Comparison of ENCODE assay signal across 11 mouse cellular contexts in the genomic region with DNA sequence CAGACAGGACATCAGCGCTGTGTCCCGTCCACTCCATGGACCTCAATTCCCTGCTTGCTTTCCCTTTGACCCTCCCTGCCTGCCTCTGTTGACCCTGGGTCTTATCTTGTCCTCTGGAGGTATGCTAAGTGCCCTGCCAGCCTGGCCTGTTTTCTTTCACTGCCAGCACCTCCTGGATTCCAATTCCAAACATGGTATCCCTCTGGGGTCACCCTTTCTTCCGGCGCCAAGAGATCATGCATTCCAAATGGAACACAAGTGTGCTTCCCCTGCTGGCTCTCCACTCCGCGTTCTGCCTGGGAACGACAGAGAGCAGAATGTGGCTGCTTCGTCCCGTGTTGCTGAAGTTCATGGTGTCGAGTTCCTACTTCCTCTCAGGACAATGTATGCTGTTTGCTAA. TPM values are rescaled to one million over a fixed set of nuclear protein-coding genes. Genes with fewer than 3 reads are reported as not detected.
DNase-seq lines count a peak whose midpoint lies in the region; ATAC-seq and TF ChIP-seq lines count a peak whose summit lies in the region.
"Had no signal": no experiment of that assay in that cellular context is flagged by ENCODE, and none has a peak within 500 bp of the region (broad histone marks: within the 10 kb centered on the region; RNA-seq: fewer than 3 reads in every experiment).

A gene (plus strand): TSS at position 277 of the 400 bp plus-strand sequence.

- DNase-seq in embryonic facial prominence, embryonic 14.5 days (ENCODE audit: low spot score), result peak; percentile 20
- DNase-seq in cerebellum, postnatal 25 days, result no peak
- DNase-seq in neural tube, embryonic 10.5 days (ENCODE audit: extremely low spot score, low spot score), result no peak
- DNase-seq in left cerebral cortex, postnatal 25 days (ENCODE audit: low spot score in 2 of 2), result no peak
- no peak for DNase-seq in left cerebral cortex, adult 2 months (ENCODE audit: extremely low spot score in 1 of 2, low spot score in 2 of 2)
- DNase-seq: right cerebral cortex, postnatal 14 days had no signal

- no peaks in the 10 kb centered on the region for H3K9me3 ChIP-seq in embryonic facial prominence, embryonic 14.5 days (ENCODE audit: control insufficient read depth, low read length)
- H3K9me3 ChIP-seq in heart, embryonic 15.5 days (replicated peaks), result no peaks in the 10 kb centered on the region
- H3K9me3 ChIP-seq in liver, embryonic 15.5 days (replicated peaks), result no peaks in the 10 kb centered on the region
- H3K9me3 ChIP-seq: hindbrain, embryonic 15.5 days; midbrain, embryonic 12.5 days had no signal

- WGBS in embryonic facial prominence, embryonic 14.5 days, result 26% methylated on average over 10 of the region's 10 CpGs
- WGBS in heart, embryonic 15.5 days, result 16% methylated on average over 10 of the region's 10 CpGs
- 53% methylated on average over 10 of the region's 10 CpGs for WGBS in liver, embryonic 15.5 days (ENCODE audit: insufficient replicate concordance)

- peaks cover 10% of the 10 kb centered on the region; the same call in 1 of the 2 replicates for H3K4me1 ChIP-seq in brown adipose tissue, adult 24 weeks (ENCODE audit: control insufficient read depth, insufficient read depth, insufficient read length, low read length)
- no peaks in the 10 kb centered on the region for H3K4me1 ChIP-seq in embryonic facial prominence, embryonic 14.5 days (ENCODE audit: control insufficient read depth, insufficient read depth, low read length)
- H3K4me1 ChIP-seq in heart, embryonic 15.5 days (replicated peaks), result peaks cover 31% of the 10 kb centered on the region
- H3K4me1 ChIP-seq in liver, embryonic 15.5 days (replicated peaks), result peaks cover 49% of the 10 kb centered on the region
- H3K4me1 ChIP-seq: midbrain, embryonic 12.5 days had no signal

- peak within 1 kb of the TSS; percentile 28 for H3K4me2 ChIP-seq in embryonic facial prominence, embryonic 14.5 days (ENCODE audit: low read depth, low read length)
- H3K4me2 ChIP-seq in heart, embryonic 15.5 days, result peak within 1 kb of the TSS; percentile 60
- peak within 1 kb of the TSS; percentile 13; the same call in 1 of the 2 replicates for H3K4me2 ChIP-seq in liver, embryonic 15.5 days
- H3K4me2 ChIP-seq: hindbrain, embryonic 15.5 days; midbrain, embryonic 12.5 days had no signal

- peak within 1 kb of the TSS; percentile 63 for H3K27ac ChIP-seq in brown adipose tissue, adult 24 weeks (replicated peaks; ENCODE audit: low read depth, low read length)
- peak within 1 kb of the TSS; percentile 34; the same call in 1 of the 2 replicates for H3K27ac ChIP-seq in embryonic facial prominence, embryonic 14.5 days (replicated peaks; ENCODE audit: low read depth, low read length)
- H3K27ac ChIP-seq in heart, embryonic 15.5 days, result peak within 1 kb of the TSS; percentile 98
- H3K27ac ChIP-seq in liver, embryonic 15.5 days (replicated peaks), result peak within 1 kb of the TSS; percentile 20; the same call in 1 of the 2 replicates
- H3K27ac ChIP-seq in left cerebral cortex, adult 2 months, result no peak within 1 kb of the TSS
- H3K27ac ChIP-seq: hindbrain, embryonic 15.5 days; midbrain, embryonic 12.5 days had no signal

- no peak for TF ChIP-seq CTCF in left cerebral cortex, adult 2 months (IDR thresholded peaks at IDR 0.05)

- intact Hi-C loops in left cerebral cortex, postnatal 25 days (cut with DNase I), result no loop called here
- intact Hi-C loops in left cerebral cortex, adult 2 months (cut with DNase I), result no loop called here

- peak within 1 kb of the TSS; percentile 49 for H3K4me3 ChIP-seq in brown adipose tissue, adult 24 weeks (ENCODE audit: insufficient read depth, low read depth, low read length)
- no peak within 1 kb of the TSS for H3K4me3 ChIP-seq in embryonic facial prominence, embryonic 14.5 days (ENCODE audit: low read depth, low read length)
- H3K4me3 ChIP-seq in heart, embryonic 15.5 days, result peak within 1 kb of the TSS; percentile 65
- H3K4me3 ChIP-seq in liver, embryonic 15.5 days (replicated peaks), result no peak within 1 kb of the TSS
- H3K4me3 ChIP-seq in left cerebral cortex, adult 2 months, result no peak within 1 kb of the TSS
- H3K4me3 ChIP-seq: hindbrain, embryonic 15.5 days; midbrain, embryonic 12.5 days had no signal

- ATAC-seq in embryonic facial prominence, embryonic 14.5 days (ENCODE audit: low read depth), result no peak
- ATAC-seq in heart, embryonic 15.5 days (replicated peaks; ENCODE audit: insufficient number of reproducible peaks, insufficient read depth, low FRiP score, low read depth), result peak; percentile 90
- ATAC-seq in liver, embryonic 15.5 days (ENCODE audit: insufficient read depth), result no peak

- H3K27me3 ChIP-seq in embryonic facial prominence, embryonic 14.5 days (replicated peaks; ENCODE audit: control insufficient read depth, insufficient read depth, low read length), result no peaks in the 10 kb centered on the region
- no peaks in the 10 kb centered on the region for H3K27me3 ChIP-seq in heart, embryonic 15.5 days
- H3K27me3 ChIP-seq in liver, embryonic 15.5 days, result no peaks in the 10 kb centered on the region
- H3K27me3 ChIP-seq: hindbrain, embryonic 15.5 days; midbrain, embryonic 12.5 days had no signal

- no peaks in the 10 kb centered on the region for H3K36me3 ChIP-seq in embryonic facial prominence, embryonic 14.5 days (ENCODE audit: control insufficient read depth, insufficient read depth, low read length)
- H3K36me3 ChIP-seq in heart, embryonic 15.5 days, result 0 out of 2 replicates have a peak, but pooled peaks cover 1% of the 10 kb centered on the region
- no peaks in the 10 kb centered on the region for H3K36me3 ChIP-seq in liver, embryonic 15.5 days (replicated peaks)
- H3K36me3 ChIP-seq: hindbrain, embryonic 15.5 days; midbrain, embryonic 12.5 days had no signal

- no peak within 1 kb of the TSS for H3K9ac ChIP-seq in embryonic facial prominence, embryonic 14.5 days (ENCODE audit: low read depth, low read length)
- peak within 1 kb of the TSS; percentile 77 for H3K9ac ChIP-seq in heart, embryonic 15.5 days
- H3K9ac ChIP-seq in liver, embryonic 15.5 days, result no peak within 1 kb of the TSS
- H3K9ac ChIP-seq: hindbrain, embryonic 15.5 days; midbrain, embryonic 12.5 days had no signal

RNA-seq across cellular contexts. Expression of the gene that starts here (rescaled TPM):
- 15.5 and 17.0 TPM in 2 replicates for polyA plus RNA-seq in brown adipose tissue, adult 24 weeks (2012; ENCODE audit: insufficient read depth, insufficient read length, missing spikeins)
- 7.6 and 12.8 TPM in 2 replicates for polyA plus RNA-seq in embryonic facial prominence, embryonic 14.5 days (2014; fragmentation: Nextera tagmentation; extraction: Ambion mirVana)
- 327 and 350 TPM in 2 replicates for polyA plus RNA-seq in heart, embryonic 15.5 days (2015; fragmentation: Nextera tagmentation; extraction: Ambion mirVana)
- polyA plus RNA-seq in liver, embryonic 15.5 days (2015; fragmentation: Nextera tagmentation; extraction: Ambion mirVana), result 22.8 and 23.6 TPM in 2 replicates
- total RNA-seq in left cerebral cortex, postnatal 25 days (2021), result under 1 TPM; 0.21 to 0.50 TPM
- total RNA-seq in left cerebral cortex, adult 2 months (2021), result 1 to 10 TPM in 1 of 2 experiments, under 1 TPM in 1; 0.51 to 1.5 TPM

Comparison
In these comparisons a context has a peak if more than half of its experiments do, and no peak if none do; other contexts are left out.
1. RNA of the gene that starts here (polyA plus RNA-seq): 327 to 350 TPM in heart, embryonic 15.5 days; 22.8 to 23.6 TPM in liver, embryonic 15.5 days, 15.5 to 17.0 TPM in brown adipose tissue, adult 24 weeks and 7.6 to 12.8 TPM in embryonic facial prominence, embryonic 14.5 days; every median in the first group is over 10 times any median in the second.
2. H3K4me3 ChIP-seq: peak in brown adipose tissue, adult 24 weeks (single experiment) and heart, embryonic 15.5 days (single experiment); none in embryonic facial prominence, embryonic 14.5 days (single experiment), liver, embryonic 15.5 days (single experiment) and left cerebral cortex, adult 2 months (single experiment).
3. Peak in every context shown above with its lines, with median percentiles within 50 percentile points of each other: H3K4me2 ChIP-seq.